Mouse (Mus musculus) mesoderm, embryonic 11.5 days (tissue): ENCODE results near the gene Enc1.

Source experiments
- DNase-seq: peaks from one replicate; pipeline ENCODE4 v3.0.0-alpha.2; 2012; ENCODE audit warnings: low read depth, low spot score

Gene Enc1

GRCm38 (mm10) chr13:97292026-97292425 is 51.1 kb downstream of the Enc1 start:
- peak; percentile 73 for DNase-seq

GRCm38 (mm10) chr13:97292451-97293245 is 51.7 kb downstream of the Enc1 start:
- no peak for DNase-seq

GRCm38 (mm10) chr13:97295101-97295852 is 54.4 kb downstream of the Enc1 start:
- DNase-seq, result no peak

GRCm38 (mm10) chr13:97295853-97296219 is 54.9 kb downstream of the Enc1 start:
- no peak for DNase-seq

- DNase-seq, result no peak
Observed at GRCm38 (mm10) chr13:97296281-97296680, 55.4 kb downstream of the Enc1 start.

GRCm38 (mm10) chr13:97296757-97297156 is 55.9 kb downstream of the Enc1 start:
- no peak for DNase-seq

- DNase-seq, result no peak
Observed at GRCm38 (mm10) chr13:97297418-97298050, 56.6 kb downstream of the Enc1 start.

- DNase-seq, result no peak
Observed at GRCm38 (mm10) chr13:97298896-97299295, 58.0 kb downstream of the Enc1 start.

- DNase-seq, result no peak
Observed at GRCm38 (mm10) chr13:97299877-97300873, 59.3 kb downstream of the Enc1 start.
